Mouse (Mus musculus) olfactory bulb, adult 2 months (tissue): ENCODE data around the gene Rbfox3.

ENCODE experiments used
- CTCF ChIP-seq: fragments of 200-500 bp; IDR thresholded peaks from 2 replicates; pipeline ENCODE4 v1.5.1; 2012; ENCODE audit warnings: low read depth, mild to moderate bottlenecking, low read length, moderate library complexity; ENCODE audit not compliant: insufficient read depth
- POLR2A ChIP-seq: fragments of 200-500 bp; IDR thresholded peaks from 2 replicates; pipeline ENCODE4 v1.6.1; 2012; ENCODE audit warnings: mild to moderate bottlenecking, low read depth, low read length, moderate library complexity; ENCODE audit not compliant: insufficient read depth

DNA sequence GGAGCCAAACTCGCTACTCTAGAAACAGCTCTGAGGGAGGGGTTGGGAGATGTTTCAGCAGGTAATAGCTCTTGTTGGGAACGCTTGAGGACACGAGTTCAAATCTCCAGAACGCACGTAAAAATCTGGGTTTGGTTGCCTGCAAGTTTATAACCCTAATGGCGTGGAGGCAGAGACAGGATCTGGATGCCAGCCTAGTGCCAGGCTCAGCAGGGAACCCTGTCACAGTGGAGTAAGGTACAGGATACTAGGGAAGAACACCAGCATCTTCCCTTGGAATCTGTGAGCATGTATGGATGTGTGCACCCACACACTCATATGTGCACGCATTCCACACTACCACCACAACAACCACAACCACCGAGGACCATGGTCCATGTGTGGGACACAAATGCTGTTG, 331.8 kb downstream of the Rbfox3 start:
- TF ChIP-seq CTCF (no peak), POLR2A (no peak)
